Mouse (Mus musculus): Measurements from ENCODE around the gene Klf15. TPM values are rescaled to one million over a fixed set of nuclear protein-coding genes. Genes with fewer than 3 reads are reported as not detected.
A peak's percentile ranks its signal among the peaks of the same experiment; 100 is the strongest.

Klf15 gene
- total and polyA plus RNA-seq, 2 experiments from 2014 or later = 20.6 to 35.1 TPM

DNA sequence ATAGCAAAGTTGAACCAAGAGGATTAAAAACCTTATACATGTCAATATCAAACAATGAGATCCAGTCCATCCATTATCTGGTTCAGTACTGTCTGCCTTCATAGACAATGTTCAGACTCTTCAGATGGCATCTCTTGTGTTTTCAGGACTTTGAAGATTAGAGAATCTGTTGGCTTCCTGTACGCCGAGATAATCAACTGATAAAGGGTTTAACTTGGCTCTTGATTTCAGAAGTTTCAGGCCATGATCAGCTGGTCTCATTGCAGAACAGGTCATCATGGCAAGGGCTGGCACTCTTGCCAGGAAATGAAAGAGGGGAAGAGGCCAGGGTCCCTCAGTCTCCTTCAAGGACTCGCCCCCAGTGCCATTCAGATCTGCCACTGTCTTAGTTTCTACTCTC lies 27.2 kb downstream of the Klf15 start:
- H3K36me3 ChIP-seq (ENCODE audit: insufficient read depth, low read length) = no peaks in the 10 kb centered on the region

DNA sequence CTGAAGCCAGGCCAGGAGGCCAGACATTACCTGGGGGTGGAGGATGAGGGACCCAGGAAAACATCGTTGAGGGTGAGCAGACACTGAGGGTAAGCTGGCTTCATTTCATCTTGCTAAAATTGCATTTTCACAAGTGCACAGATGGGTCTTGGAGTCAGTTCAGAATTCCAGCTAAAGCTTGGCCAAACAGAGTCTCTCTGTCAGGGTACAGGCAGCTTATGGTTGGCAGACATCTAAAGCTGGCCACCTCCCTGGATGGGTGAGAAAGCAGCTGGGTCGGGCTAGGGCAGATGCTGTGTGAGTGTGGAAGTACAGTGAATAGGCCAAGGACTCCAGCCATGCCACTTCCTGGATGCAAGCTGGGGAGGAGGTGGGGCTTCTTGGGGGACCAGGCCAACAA lies 28.6 kb downstream of the Klf15 start:
- no peak overlapping the region for H3K9ac ChIP-seq (replicated peaks; ENCODE audit: low read length, poor library complexity, severe bottlenecking)

More for the DNA sequence above, 27.2 kb downstream of the Klf15 start:
- Histone ChIP-seq H3K9ac (replicated peaks; ENCODE audit: low read length, poor library complexity, severe bottlenecking) (no peak overlapping the region), H3K4me1 (ENCODE audit: insufficient read depth, low read length) (no peaks in the 10 kb centered on the region), H3K9me3 (ENCODE audit: low read length) (no peaks in the 10 kb centered on the region), H3K27me3 (ENCODE audit: insufficient read depth, low read length) (no peaks in the 10 kb centered on the region), H3K4me2 (ENCODE audit: low read depth, low read length, poor library complexity, severe bottlenecking) (no peak overlapping the region), H3K4me3 (ENCODE audit: low read depth, low read length) (no peak overlapping the region), H3K27ac (ENCODE audit: low read depth, low read length) (no peak overlapping the region)
- ATAC-seq (ENCODE audit: low FRiP score) (no peak), DNase-seq (ENCODE audit: low spot score) (no peak)
- WGBS = 90% methylated on average over 3 of the region's 3 CpGs
- TF ChIP-seq CTCF (IDR thresholded peaks at IDR 0.05) = no peak

DNA sequence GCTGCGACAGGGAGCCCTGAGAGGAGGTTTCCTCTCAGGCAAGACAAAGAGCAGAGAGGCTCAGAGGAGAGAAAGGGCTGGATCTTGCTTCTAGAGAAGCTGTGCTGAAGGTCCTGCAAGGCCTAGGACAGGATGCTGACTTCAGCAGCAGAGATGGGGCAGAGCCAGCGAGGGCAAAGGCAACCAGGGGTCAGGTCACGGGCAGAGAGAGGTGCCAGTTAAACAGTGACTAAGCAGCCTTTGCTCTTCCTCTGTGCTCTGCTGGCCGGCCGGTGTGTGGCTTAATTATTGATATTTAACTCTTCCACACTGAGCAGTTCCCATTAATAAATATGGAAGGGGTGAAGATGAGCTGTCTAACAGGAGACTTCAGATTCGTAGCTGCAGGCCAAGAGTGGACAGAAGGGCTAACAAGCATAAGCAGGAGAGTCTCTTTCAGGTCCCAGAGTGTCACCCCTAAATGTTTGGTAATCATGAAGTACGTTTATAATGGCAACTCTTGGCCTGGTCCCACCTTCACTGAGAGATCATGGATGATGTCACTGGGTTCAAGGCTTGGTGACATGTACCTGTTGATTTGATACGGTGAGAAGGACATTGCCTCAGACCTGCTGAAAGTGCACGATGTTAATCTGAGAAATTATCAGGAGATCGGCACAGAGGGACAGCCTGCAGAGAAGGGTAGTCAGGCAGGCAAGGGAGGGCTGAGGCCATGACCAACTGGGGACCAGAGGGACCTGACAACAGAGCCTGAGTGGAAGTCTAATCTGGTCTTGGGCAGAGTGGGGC lies 29.8 kb downstream of the Klf15 start:
- Histone ChIP-seq H3K27me3 (ENCODE audit: insufficient read depth, low read length) (no peaks in the 10 kb centered on the region), H3K4me1 (ENCODE audit: insufficient read depth, low read length) (no peaks in the 10 kb centered on the region), H3K4me3 (ENCODE audit: low read depth, low read length) (no peak overlapping the region), H3K9ac (replicated peaks; ENCODE audit: low read length, poor library complexity, severe bottlenecking) (no peak overlapping the region), H3K4me2 (ENCODE audit: low read depth, low read length, poor library complexity, severe bottlenecking) (no peak overlapping the region), H3K27ac (ENCODE audit: low read depth, low read length) (no peak overlapping the region), H3K9me3 (ENCODE audit: low read length) (no peaks in the 10 kb centered on the region), H3K36me3 (ENCODE audit: insufficient read depth, low read length) (no peaks in the 10 kb centered on the region)
- DNase-seq (ENCODE audit: low spot score) (no peak), ATAC-seq (ENCODE audit: low FRiP score) (no peak)
- 86% methylated on average over 10 of the region's 10 CpGs for WGBS
- TF ChIP-seq CTCF (IDR thresholded peaks at IDR 0.05) = no peak

More for the DNA sequence above, 28.6 kb downstream of the Klf15 start:
- ATAC-seq (ENCODE audit: low FRiP score) (no peak), DNase-seq (ENCODE audit: low spot score) (peak; percentile 77)
- H3K9me3 ChIP-seq (ENCODE audit: low read length) = no peaks in the 10 kb centered on the region
- WGBS = 64% methylated on average over 2 of the region's 2 CpGs
- no peak overlapping the region for H3K4me3 ChIP-seq (ENCODE audit: low read depth, low read length)
- H3K27ac ChIP-seq (ENCODE audit: low read depth, low read length) = no peak overlapping the region
- TF ChIP-seq CTCF (IDR thresholded peaks at IDR 0.05) = no peak
- no peaks in the 10 kb centered on the region for H3K4me1 ChIP-seq (ENCODE audit: insufficient read depth, low read length)
- H3K4me2 ChIP-seq (ENCODE audit: low read depth, low read length, poor library complexity, severe bottlenecking) = no peak overlapping the region
- no peaks in the 10 kb centered on the region for H3K27me3 ChIP-seq (ENCODE audit: insufficient read depth, low read length)
- no peaks in the 10 kb centered on the region for H3K36me3 ChIP-seq (ENCODE audit: insufficient read depth, low read length)

DNA sequence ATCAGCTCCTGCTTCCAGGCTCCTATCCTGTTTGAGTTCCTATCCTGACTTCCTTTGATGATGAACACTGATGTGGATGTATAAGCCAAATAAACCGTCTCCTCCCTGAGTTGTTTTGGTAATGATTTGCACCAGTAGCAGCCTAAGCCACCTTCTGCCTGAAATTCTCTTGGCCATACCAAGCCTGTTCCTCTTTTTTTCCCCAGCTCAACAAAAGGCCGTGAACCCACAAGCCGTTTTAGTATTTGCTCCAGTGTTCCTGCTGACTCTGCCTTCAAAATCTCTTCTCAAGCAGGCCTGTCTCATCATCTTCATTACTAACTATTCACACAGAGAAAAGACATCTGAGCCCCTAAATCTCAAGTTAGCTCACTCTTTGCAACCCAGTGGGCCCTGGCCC lies 31.8 kb downstream of the Klf15 start:
- no peaks in the 10 kb centered on the region for H3K27me3 ChIP-seq (ENCODE audit: insufficient read depth, low read length)
- no peak overlapping the region for H3K4me3 ChIP-seq (ENCODE audit: low read depth, low read length)
- no peak for ATAC-seq (ENCODE audit: low FRiP score)
- H3K9ac ChIP-seq (replicated peaks; ENCODE audit: low read length, poor library complexity, severe bottlenecking) = no peak overlapping the region
- no peak for DNase-seq (ENCODE audit: low spot score)
- no peaks in the 10 kb centered on the region for H3K9me3 ChIP-seq (ENCODE audit: low read length)
- no peak for TF ChIP-seq CTCF (IDR thresholded peaks at IDR 0.05)
- H3K36me3 ChIP-seq (ENCODE audit: insufficient read depth, low read length) = no peaks in the 10 kb centered on the region
- H3K4me2 ChIP-seq (ENCODE audit: low read depth, low read length, poor library complexity, severe bottlenecking) = no peak overlapping the region
- peak overlapping the region; percentile 43; the same call in 1 of the 2 replicates for H3K27ac ChIP-seq (ENCODE audit: low read depth, low read length)
- WGBS = 71% methylated on average over 3 of the region's 3 CpGs
- H3K4me1 ChIP-seq (ENCODE audit: insufficient read depth, low read length) = no peaks in the 10 kb centered on the region

DNA sequence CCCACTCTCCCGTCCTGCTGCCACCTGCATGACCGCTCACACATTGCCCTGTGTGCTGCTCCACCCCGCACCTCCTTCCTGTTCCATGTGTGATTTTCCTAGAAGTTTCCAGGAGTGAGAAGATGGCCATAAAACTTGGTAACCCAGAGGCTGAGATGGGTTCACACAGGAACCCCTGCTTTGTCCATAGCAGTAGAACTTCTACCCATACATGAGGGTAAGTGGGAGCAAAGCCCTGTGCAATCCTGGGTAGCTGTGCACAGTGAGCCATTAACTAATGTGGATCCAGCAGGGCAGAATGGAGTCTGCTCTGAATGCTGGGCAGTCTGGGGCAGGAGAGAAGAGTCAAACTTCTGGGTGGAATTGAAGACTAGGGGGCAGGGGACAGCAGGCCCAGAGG lies 32.2 kb downstream of the Klf15 start:
- Histone ChIP-seq H3K27me3 (ENCODE audit: insufficient read depth, low read length) (no peaks in the 10 kb centered on the region), H3K4me3 (ENCODE audit: low read depth, low read length) (no peak overlapping the region), H3K4me2 (ENCODE audit: low read depth, low read length, poor library complexity, severe bottlenecking) (no peak overlapping the region), H3K9me3 (ENCODE audit: low read length) (no peaks in the 10 kb centered on the region), H3K4me1 (ENCODE audit: insufficient read depth, low read length) (no peaks in the 10 kb centered on the region), H3K27ac (ENCODE audit: low read depth, low read length) (peak overlapping the region; percentile 43; the same call in 1 of the 2 replicates), H3K9ac (replicated peaks; ENCODE audit: low read length, poor library complexity, severe bottlenecking) (no peak overlapping the region), H3K36me3 (ENCODE audit: insufficient read depth, low read length) (no peaks in the 10 kb centered on the region)
- ATAC-seq (ENCODE audit: low FRiP score) (no peak), DNase-seq (ENCODE audit: low spot score) (no peak)
- 84% methylated on average over 3 of the region's 3 CpGs for WGBS
- no peak for TF ChIP-seq CTCF (IDR thresholded peaks at IDR 0.05)

DNA sequence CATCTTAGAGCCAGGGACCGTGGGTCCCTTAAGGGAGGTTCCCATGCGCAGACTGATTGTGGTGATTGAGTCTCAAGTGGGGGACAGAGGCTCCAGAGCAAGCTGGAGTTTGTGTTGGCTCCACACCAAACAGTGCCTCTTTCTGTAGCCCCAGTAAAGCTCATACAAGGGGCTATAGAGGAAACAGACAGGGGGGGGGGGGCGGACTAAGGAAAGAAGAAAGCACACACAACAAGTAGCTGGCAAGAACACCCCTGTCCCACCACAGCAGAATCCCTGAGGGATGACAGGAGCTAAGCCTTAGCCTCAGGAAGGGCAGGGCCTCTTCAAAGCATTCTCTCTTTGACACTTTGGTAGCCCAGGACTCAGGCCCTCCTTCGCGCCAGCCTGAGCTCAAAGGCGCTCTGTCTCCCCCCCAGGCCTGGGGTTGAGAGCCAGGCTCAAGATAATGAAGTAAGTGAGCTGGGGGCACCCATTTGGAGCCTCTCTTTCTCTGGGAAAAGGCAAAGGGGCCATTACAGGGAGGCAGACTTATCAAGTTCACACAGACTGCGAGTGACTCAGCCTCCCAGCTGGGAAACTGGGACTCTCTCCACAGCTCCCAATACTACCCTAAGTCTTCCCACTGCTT lies 33.0 kb downstream of the Klf15 start:
- Histone ChIP-seq H3K9ac (replicated peaks; ENCODE audit: low read length, poor library complexity, severe bottlenecking) (no peak overlapping the region), H3K27ac (ENCODE audit: low read depth, low read length) (peak overlapping the region; percentile 38; the same call in 1 of the 2 replicates), H3K4me3 (ENCODE audit: low read depth, low read length) (no peak overlapping the region), H3K9me3 (ENCODE audit: low read length) (no peaks in the 10 kb centered on the region), H3K4me2 (ENCODE audit: low read depth, low read length, poor library complexity, severe bottlenecking) (no peak overlapping the region), H3K4me1 (ENCODE audit: insufficient read depth, low read length) (no peaks in the 10 kb centered on the region), H3K27me3 (ENCODE audit: insufficient read depth, low read length) (no peaks in the 10 kb centered on the region), H3K36me3 (ENCODE audit: insufficient read depth, low read length) (no peaks in the 10 kb centered on the region)
- DNase-seq (ENCODE audit: low spot score) = peak; percentile 87
- TF ChIP-seq CTCF (IDR thresholded peaks at IDR 0.05) = no peak
- ATAC-seq (ENCODE audit: low FRiP score) = peak; percentile 90
- WGBS = 32% methylated on average over 6 of the region's 7 CpGs

Measured in midbrain, postnatal 0 days (tissue).